Mouse (Mus musculus): Measurements from ENCODE around the gene Gpsm1.

- TF ChIP-seq CTCF (IDR thresholded peaks at IDR 0.05; ENCODE audit: borderline replicate concordance, control insufficient read depth, extremely low read depth, insufficient read depth, low read length, poor library complexity) (no peak), POLR2A (IDR thresholded peaks at IDR 0.05; ENCODE audit: control insufficient read depth, extremely low read depth, insufficient read depth, low read length, poor library complexity) (no peak)
Observed at GRCm38 (mm10) chr2:26329402-26329801, 14.1 kb downstream of the Gpsm1 start.

Measured in thymus, adult 2 months (tissue).